ENCODE assay signal across 8 mouse cellular contexts in genomic region chr10:42502349-42503111, GRCm38 (mm10). TPM values are rescaled to one million over a fixed set of nuclear protein-coding genes. Genes with fewer than 3 reads are reported as not detected.
DNase-seq lines count a peak whose midpoint lies in the region; ATAC-seq and TF ChIP-seq lines count a peak whose summit lies in the region.

No protein-coding gene starts in this region.

- peak overlapping the region; percentile 76 for H3K4me2 ChIP-seq in intestine, postnatal 0 days (replicated peaks; ENCODE audit: low read depth)
- peak overlapping the region; percentile 84 for H3K4me2 ChIP-seq in limb, embryonic 13.5 days (replicated peaks)
- peak overlapping the region; percentile 82 for H3K4me2 ChIP-seq in midbrain, embryonic 13.5 days (replicated peaks)

- H3K27me3 ChIP-seq in intestine, postnatal 0 days (replicated peaks; ENCODE audit: control insufficient read depth, insufficient read depth, low read length): no peaks in the 10 kb centered on the region
- no peaks in the 10 kb centered on the region for H3K27me3 ChIP-seq in limb, embryonic 13.5 days
- no peaks in the 10 kb centered on the region for H3K27me3 ChIP-seq in midbrain, embryonic 13.5 days

- H3K9me3 ChIP-seq in intestine, postnatal 0 days (ENCODE audit: control insufficient read depth): no peaks in the 10 kb centered on the region
- H3K9me3 ChIP-seq in limb, embryonic 13.5 days: no peaks in the 10 kb centered on the region
- no peaks in the 10 kb centered on the region for H3K9me3 ChIP-seq in midbrain, embryonic 13.5 days

- no peaks in the 10 kb centered on the region for H3K36me3 ChIP-seq in intestine, postnatal 0 days (ENCODE audit: control insufficient read depth, insufficient read depth)
- H3K36me3 ChIP-seq in limb, embryonic 13.5 days: peaks cover 8% of the 10 kb centered on the region
- H3K36me3 ChIP-seq in midbrain, embryonic 13.5 days: no peaks in the 10 kb centered on the region

- TF ChIP-seq CTCF in intestine, postnatal 0 days (IDR thresholded peaks at IDR 0.05; ENCODE audit: low read depth): 0 out of 2 replicates have a peak, but pooled peaks have one; percentile 4

- peak overlapping the region; percentile 79 for H3K4me3 ChIP-seq in intestine, postnatal 0 days (ENCODE audit: low read depth, low read length)
- peak overlapping the region; percentile 95 for H3K4me3 ChIP-seq in limb, embryonic 13.5 days
- peak overlapping the region; percentile 93 for H3K4me3 ChIP-seq in midbrain, embryonic 13.5 days (replicated peaks)

- H3K9ac ChIP-seq in intestine, postnatal 0 days (ENCODE audit: low read depth, low read length): peak overlapping the region; percentile 92
- H3K9ac ChIP-seq in limb, embryonic 13.5 days: peak overlapping the region; percentile 93
- H3K9ac ChIP-seq in midbrain, embryonic 13.5 days (replicated peaks): peak overlapping the region; percentile 96

- no peaks in the 10 kb centered on the region for H3K4me1 ChIP-seq in intestine, postnatal 0 days (replicated peaks; ENCODE audit: control insufficient read depth, insufficient read depth, low read length)
- peaks cover 8% of the 10 kb centered on the region for H3K4me1 ChIP-seq in limb, embryonic 13.5 days
- H3K4me1 ChIP-seq in midbrain, embryonic 13.5 days (replicated peaks): peaks cover 17% of the 10 kb centered on the region

- H3K27ac ChIP-seq in intestine, postnatal 0 days (ENCODE audit: low read depth, low read length): peak overlapping the region; percentile 98
- H3K27ac ChIP-seq in limb, embryonic 13.5 days: peak overlapping the region; percentile 98
- peak overlapping the region; percentile 98 for H3K27ac ChIP-seq in midbrain, embryonic 13.5 days

- under 1% methylated on average over 54 of the region's 55 CpGs for WGBS in intestine, postnatal 0 days
- under 1% methylated on average over 55 of the region's 55 CpGs for WGBS in limb, embryonic 13.5 days
- 1% methylated on average over 54 of the region's 55 CpGs for WGBS in midbrain, embryonic 13.5 days

- ATAC-seq in intestine, postnatal 0 days: peak; percentile 27
- ATAC-seq in limb, embryonic 13.5 days (ENCODE audit: low FRiP score, low read depth): peak; percentile 38
- ATAC-seq in midbrain, embryonic 13.5 days: peak; percentile 69

- DNase-seq in layer of hippocampus, adult 11-12 months (ENCODE audit: low spot score): peak; percentile 62
- DNase-seq in layer of hippocampus, postnatal 10 days (ENCODE audit: low spot score in 2 of 2): no peak
- peak; percentile 30 to 66 for DNase-seq in cerebellum, postnatal 4 days (ENCODE audit: low spot score in 2 of 2)
- peak; percentile 75 to 76 for DNase-seq in frontal cortex, postnatal 36 days (ENCODE audit: low spot score in 2 of 2)
- peak; percentile 69 to 86 for DNase-seq in spleen, postnatal 4 days (ENCODE audit: low spot score in 2 of 2)

RNA-seq across cellular contexts. Expression of gene Snx3, which starts 0.7 kb away (rescaled TPM):
- 100 to 1,000 TPM; 204 to 214 TPM for total RNA-seq in layer of hippocampus, postnatal 10 days (2021)
- 599 and 615 TPM in 2 replicates for polyA plus RNA-seq in intestine, postnatal 0 days (2015; fragmentation: Nextera tagmentation; extraction: Ambion mirVana)
- 310 and 318 TPM in 2 replicates for polyA plus RNA-seq in limb, embryonic 13.5 days (2015; fragmentation: Nextera tagmentation; extraction: Ambion mirVana)
- 220 and 236 TPM in 2 replicates for polyA plus RNA-seq in midbrain, embryonic 13.5 days (2015; fragmentation: Nextera tagmentation; extraction: Ambion mirVana)

RNA-seq across cellular contexts. Expression of gene Afg1l, which starts 24.2 kb away (rescaled TPM):
- total RNA-seq in layer of hippocampus, postnatal 10 days (2021): 10 to 100 TPM in 1 of 2 experiments, 1 to 10 TPM in 1; 9.6 to 10.6 TPM
- 9.0 and 9.4 TPM in 2 replicates for polyA plus RNA-seq in intestine, postnatal 0 days (2015; fragmentation: Nextera tagmentation; extraction: Ambion mirVana)
- 6.0 and 6.1 TPM in 2 replicates for polyA plus RNA-seq in limb, embryonic 13.5 days (2015; fragmentation: Nextera tagmentation; extraction: Ambion mirVana)
- polyA plus RNA-seq in midbrain, embryonic 13.5 days (2015; fragmentation: Nextera tagmentation; extraction: Ambion mirVana): 4.6 and 4.8 TPM in 2 replicates

Comparison
In these comparisons a context has a peak if more than half of its experiments do, and no peak if none do; other contexts are left out.
1. DNase-seq: peak in layer of hippocampus, adult 11-12 months (single experiment), cerebellum, postnatal 4 days (2 of 2), frontal cortex, postnatal 36 days (2 of 2) and spleen, postnatal 4 days (2 of 2); none in layer of hippocampus, postnatal 10 days (0 of 2).
2. Peak in every context shown above with its lines, with median percentiles within 50 percentile points of each other: ATAC-seq, H3K27ac ChIP-seq, H3K4me2 ChIP-seq, H3K4me3 ChIP-seq and H3K9ac ChIP-seq.